Mouse (Mus musculus): Measurements from ENCODE around the gene Fam8a1. TPM values are rescaled to one million over a fixed set of nuclear protein-coding genes. Genes with fewer than 3 reads are reported as not detected.

Gene Fam8a1
- polyA plus RNA-seq, 1 experiment, result 92.8 TPM

- H3K27ac ChIP-seq (ENCODE audit: insufficient read depth, low read length), result no peak overlapping the region
- TF ChIP-seq POLR2A (IDR thresholded peaks at IDR 0.05; ENCODE audit: low read depth, low read length), result no peak
- H3K4me3 ChIP-seq (ENCODE audit: insufficient read depth, low read length), result peak overlapping the region; percentile 85
- H3K4me1 ChIP-seq (ENCODE audit: control insufficient read depth, insufficient read depth, low read length), result no peaks in the 10 kb centered on the region
Measured at GRCm38 (mm10) chr13:46669620-46670271, 424 bp downstream of the Fam8a1 start.

- no peak for TF ChIP-seq POLR2A (IDR thresholded peaks at IDR 0.05; ENCODE audit: low read depth, low read length)
- TF ChIP-seq CTCF (IDR thresholded peaks at IDR 0.05; ENCODE audit: borderline replicate concordance, insufficient read depth, low read length), result no peak
- Histone ChIP-seq H3K27ac (ENCODE audit: insufficient read depth, low read length) (peak overlapping the region; percentile 25; the same call in 1 of the 2 replicates), H3K4me3 (ENCODE audit: insufficient read depth, low read length) (peak overlapping the region; percentile 85)
Measured at GRCm38 (mm10) chr13:46670514-46670913, 1.2 kb downstream of the Fam8a1 start.

GRCm38 (mm10) chr13:46674601-46675000 lies 5.3 kb downstream of the Fam8a1 start:
- Histone ChIP-seq H3K27ac (ENCODE audit: insufficient read depth, low read length) (no peak overlapping the region), H3K4me1 (ENCODE audit: control insufficient read depth, insufficient read depth, low read length) (no peaks in the 10 kb centered on the region), H3K4me3 (ENCODE audit: insufficient read depth, low read length) (no peak overlapping the region)
- TF ChIP-seq CTCF (IDR thresholded peaks at IDR 0.05; ENCODE audit: borderline replicate concordance, insufficient read depth, low read length) (no peak), POLR2A (IDR thresholded peaks at IDR 0.05; ENCODE audit: low read depth, low read length) (no peak)

More at GRCm38 (mm10) chr13:46670514-46670913, 1.2 kb downstream of the Fam8a1 start:
- H3K4me1 ChIP-seq (ENCODE audit: control insufficient read depth, insufficient read depth, low read length), result no peaks in the 10 kb centered on the region

GRCm38 (mm10) chr13:46677721-46678120 lies 8.4 kb downstream of the Fam8a1 start:
- H3K27ac ChIP-seq (ENCODE audit: insufficient read depth, low read length), result no peak overlapping the region
- no peak overlapping the region for H3K4me3 ChIP-seq (ENCODE audit: insufficient read depth, low read length)
- no peaks in the 10 kb centered on the region for H3K4me1 ChIP-seq (ENCODE audit: control insufficient read depth, insufficient read depth, low read length)
- no peak for TF ChIP-seq CTCF (IDR thresholded peaks at IDR 0.05; ENCODE audit: borderline replicate concordance, insufficient read depth, low read length)
- no peak for TF ChIP-seq POLR2A (IDR thresholded peaks at IDR 0.05; ENCODE audit: low read depth, low read length)

GRCm38 (mm10) chr13:46682921-46683320 lies 13.6 kb downstream of the Fam8a1 start:
- H3K4me1 ChIP-seq (ENCODE audit: control insufficient read depth, insufficient read depth, low read length), result no peaks in the 10 kb centered on the region
- TF ChIP-seq POLR2A (IDR thresholded peaks at IDR 0.05; ENCODE audit: low read depth, low read length) (no peak), CTCF (IDR thresholded peaks at IDR 0.05; ENCODE audit: borderline replicate concordance, insufficient read depth, low read length) (no peak)
- H3K4me3 ChIP-seq (ENCODE audit: insufficient read depth, low read length), result no peak overlapping the region
- no peak overlapping the region for H3K27ac ChIP-seq (ENCODE audit: insufficient read depth, low read length)

GRCm38 (mm10) chr13:46683370-46683769 lies 14.0 kb downstream of the Fam8a1 start:
- H3K27ac ChIP-seq (ENCODE audit: insufficient read depth, low read length), result no peak overlapping the region
- no peaks in the 10 kb centered on the region for H3K4me1 ChIP-seq (ENCODE audit: control insufficient read depth, insufficient read depth, low read length)
- TF ChIP-seq POLR2A (IDR thresholded peaks at IDR 0.05; ENCODE audit: low read depth, low read length) (no peak), CTCF (IDR thresholded peaks at IDR 0.05; ENCODE audit: borderline replicate concordance, insufficient read depth, low read length) (no peak)
- no peak overlapping the region for H3K4me3 ChIP-seq (ENCODE audit: insufficient read depth, low read length)

GRCm38 (mm10) chr13:46690559-46691241 lies 21.4 kb downstream of the Fam8a1 start:
- H3K27ac ChIP-seq (ENCODE audit: insufficient read depth, low read length), result no peak overlapping the region
- TF ChIP-seq CTCF (IDR thresholded peaks at IDR 0.05; ENCODE audit: borderline replicate concordance, insufficient read depth, low read length), result no peak
- no peak for TF ChIP-seq POLR2A (IDR thresholded peaks at IDR 0.05; ENCODE audit: low read depth, low read length)
- H3K4me3 ChIP-seq (ENCODE audit: insufficient read depth, low read length), result no peak overlapping the region
- no peaks in the 10 kb centered on the region for H3K4me1 ChIP-seq (ENCODE audit: control insufficient read depth, insufficient read depth, low read length)

- TF ChIP-seq CTCF (IDR thresholded peaks at IDR 0.05; ENCODE audit: borderline replicate concordance, insufficient read depth, low read length), result no peak
- TF ChIP-seq POLR2A (IDR thresholded peaks at IDR 0.05; ENCODE audit: low read depth, low read length), result no peak
- Histone ChIP-seq H3K4me3 (ENCODE audit: insufficient read depth, low read length) (no peak overlapping the region), H3K27ac (ENCODE audit: insufficient read depth, low read length) (no peak overlapping the region), H3K4me1 (ENCODE audit: control insufficient read depth, insufficient read depth, low read length) (no peaks in the 10 kb centered on the region)
Measured at GRCm38 (mm10) chr13:46695296-46695908, 26.1 kb downstream of the Fam8a1 start.

- Histone ChIP-seq H3K4me3 (ENCODE audit: insufficient read depth, low read length) (no peak overlapping the region), H3K27ac (ENCODE audit: insufficient read depth, low read length) (no peak overlapping the region), H3K4me1 (ENCODE audit: control insufficient read depth, insufficient read depth, low read length) (no peaks in the 10 kb centered on the region)
- TF ChIP-seq POLR2A (IDR thresholded peaks at IDR 0.05; ENCODE audit: low read depth, low read length) (no peak), CTCF (IDR thresholded peaks at IDR 0.05; ENCODE audit: borderline replicate concordance, insufficient read depth, low read length) (no peak)
Measured at GRCm38 (mm10) chr13:46695932-46696331, 26.6 kb downstream of the Fam8a1 start.

- TF ChIP-seq POLR2A (IDR thresholded peaks at IDR 0.05; ENCODE audit: low read depth, low read length) (no peak), CTCF (IDR thresholded peaks at IDR 0.05; ENCODE audit: borderline replicate concordance, insufficient read depth, low read length) (no peak)
- H3K4me1 ChIP-seq (ENCODE audit: control insufficient read depth, insufficient read depth, low read length), result no peaks in the 10 kb centered on the region
- H3K27ac ChIP-seq (ENCODE audit: insufficient read depth, low read length), result no peak overlapping the region
- no peak overlapping the region for H3K4me3 ChIP-seq (ENCODE audit: insufficient read depth, low read length)
Measured at GRCm38 (mm10) chr13:46696788-46697187, 27.5 kb downstream of the Fam8a1 start.
